Mouse (Mus musculus): ENCODE measurements at regions not wholly inside any gene's neighbourhood (a gene's known extent, or its start where the extent isn't known, plus 50 kb on each side); places are given as distances from the start of the nearest gene placed in this dataset. TPM values are rescaled to one million over a fixed set of nuclear protein-coding genes. Genes with fewer than 3 reads are reported as not detected.

Small RNAs in the stretch of these regions (microRNA-seq; reads per million reads assigned to microRNA genes)
- not detected for gene Gm24567

Data from neural tube, embryonic 15.5 days (tissue).